Mouse (Mus musculus): ENCODE data around the gene A930017K11Rik. TPM values are rescaled to one million over a fixed set of nuclear protein-coding genes. Genes with fewer than 3 reads are reported as not detected.

Gene A930017K11Rik
- polyA plus RNA-seq, 1 experiment from 2014 or later = 0.09 TPM

- Histone ChIP-seq H3K4me3 (no peak overlapping the region), H3K36me3 (no peaks in the 10 kb centered on the region), H3K9ac (replicated peaks) (no peak overlapping the region), H3K27me3 (peaks cover 8% of the 10 kb centered on the region), H3K27ac (replicated peaks) (no peak overlapping the region), H3K9me3 (no peaks in the 10 kb centered on the region), H3K4me2 (replicated peaks) (no peak overlapping the region), H3K4me1 (peaks cover 14% of the 10 kb centered on the region)
- ATAC-seq (replicated peaks) = no peak
- WGBS = 60% methylated on average over 9 of the region's 9 CpGs
These were observed 6.7 kb downstream of the A930017K11Rik start for GRCm38 (mm10) chr17:25945517-25946155.

- Histone ChIP-seq H3K9ac (replicated peaks) (no peak within 1 kb of the TSS), H3K4me3 (no peak within 1 kb of the TSS), H3K27me3 (no peaks in the 10 kb centered on the region), H3K4me1 (peaks cover 20% of the 10 kb centered on the region), H3K9me3 (no peaks in the 10 kb centered on the region), H3K4me2 (replicated peaks) (no peak within 1 kb of the TSS), H3K36me3 (no peaks in the 10 kb centered on the region), H3K27ac (replicated peaks) (no peak within 1 kb of the TSS)
- no peak for ATAC-seq (replicated peaks)
- WGBS = 44% methylated on average over 6 of the region's 6 CpGs
These were observed 7.8 kb downstream of the A930017K11Rik start, which contains the start of the genes Pigq and Nhlrc4 for GRCm38 (mm10) chr17:25944366-25945163. Gene Pigq, minus strand, starts transcription at chr17:25944936. Gene Nhlrc4, minus strand, starts transcription at chr17:25944961.

GRCm38 (mm10) chr17:25943769-25944168 lies 8.6 kb downstream of the A930017K11Rik start:
- peaks cover 20% of the 10 kb centered on the region for H3K4me1 ChIP-seq
- no peaks in the 10 kb centered on the region for H3K36me3 ChIP-seq
- no peak overlapping the region for H3K27ac ChIP-seq (replicated peaks)
- H3K4me2 ChIP-seq (replicated peaks) = no peak overlapping the region
- no peak for ATAC-seq (replicated peaks)
- no peak overlapping the region for H3K9ac ChIP-seq (replicated peaks)
- H3K9me3 ChIP-seq = no peaks in the 10 kb centered on the region
- H3K4me3 ChIP-seq = no peak overlapping the region
- WGBS = 81% methylated on average over 9 of the region's 9 CpGs
- H3K27me3 ChIP-seq = no peaks in the 10 kb centered on the region

GRCm38 (mm10) chr17:25943221-25943620 lies 9.1 kb downstream of the A930017K11Rik start:
- Histone ChIP-seq H3K4me1 (peaks cover 20% of the 10 kb centered on the region), H3K27me3 (no peaks in the 10 kb centered on the region), H3K36me3 (no peaks in the 10 kb centered on the region), H3K9ac (replicated peaks) (no peak overlapping the region), H3K27ac (replicated peaks) (no peak overlapping the region), H3K4me3 (no peak overlapping the region), H3K4me2 (replicated peaks) (no peak overlapping the region), H3K9me3 (no peaks in the 10 kb centered on the region)
- WGBS = 75% methylated on average over 3 of the region's 3 CpGs
- ATAC-seq (replicated peaks) = no peak

GRCm38 (mm10) chr17:25942597-25943151 lies 9.7 kb downstream of the A930017K11Rik start:
- Histone ChIP-seq H3K27me3 (no peaks in the 10 kb centered on the region), H3K9ac (replicated peaks) (no peak overlapping the region), H3K27ac (replicated peaks) (no peak overlapping the region), H3K9me3 (no peaks in the 10 kb centered on the region), H3K36me3 (no peaks in the 10 kb centered on the region), H3K4me1 (peaks cover 20% of the 10 kb centered on the region), H3K4me3 (no peak overlapping the region), H3K4me2 (replicated peaks) (no peak overlapping the region)
- ATAC-seq (replicated peaks) = no peak
- WGBS = 90% methylated on average over 2 of the region's 2 CpGs

GRCm38 (mm10) chr17:25941511-25942241 lies 10.7 kb downstream of the A930017K11Rik start:
- Histone ChIP-seq H3K9me3 (no peaks in the 10 kb centered on the region), H3K4me3 (peak overlapping the region; percentile 81), H3K4me1 (peaks cover 20% of the 10 kb centered on the region), H3K36me3 (peaks cover 4% of the 10 kb centered on the region), H3K27me3 (no peaks in the 10 kb centered on the region), H3K27ac (replicated peaks) (peak overlapping the region; percentile 87), H3K4me2 (replicated peaks) (peak overlapping the region; percentile 84), H3K9ac (replicated peaks) (peak overlapping the region; percentile 95)
- ATAC-seq (replicated peaks) = peak; percentile 83
- 3% methylated on average over 54 of the region's 54 CpGs for WGBS

- Histone ChIP-seq H3K36me3 (peaks cover 53% of the 10 kb centered on the region), H3K27ac (replicated peaks) (no peak overlapping the region), H3K4me2 (replicated peaks) (no peak overlapping the region), H3K9me3 (no peaks in the 10 kb centered on the region), H3K27me3 (no peaks in the 10 kb centered on the region), H3K4me1 (no peaks in the 10 kb centered on the region), H3K4me3 (no peak overlapping the region), H3K9ac (replicated peaks) (no peak overlapping the region)
- ATAC-seq (replicated peaks) = no peak
- WGBS = 90% methylated on average over 1 of the region's 1 CpGs
These were observed 17.8 kb downstream of the A930017K11Rik start for GRCm38 (mm10) chr17:25934526-25934925.

- H3K4me2 ChIP-seq (replicated peaks) = no peak overlapping the region
- ATAC-seq (replicated peaks) = no peak
- H3K9ac ChIP-seq (replicated peaks) = no peak overlapping the region
- WGBS = 83% methylated on average over 2 of the region's 2 CpGs
- H3K36me3 ChIP-seq = peaks cover 11% of the 10 kb centered on the region
- H3K27ac ChIP-seq (replicated peaks) = no peak overlapping the region
- H3K4me3 ChIP-seq = no peak overlapping the region
- H3K4me1 ChIP-seq = peaks cover 5% of the 10 kb centered on the region; the same call in 1 of the 2 replicates
- H3K27me3 ChIP-seq = no peaks in the 10 kb centered on the region
- no peaks in the 10 kb centered on the region for H3K9me3 ChIP-seq
These were observed 27.0 kb downstream of the A930017K11Rik start for GRCm38 (mm10) chr17:25925348-25925747.

GRCm38 (mm10) chr17:25922120-25922519 lies 30.2 kb downstream of the A930017K11Rik start:
- H3K36me3 ChIP-seq = 0 out of 2 replicates have a peak, but pooled peaks cover 4% of the 10 kb centered on the region
- no peak overlapping the region for H3K4me3 ChIP-seq
- peaks cover 24% of the 10 kb centered on the region for H3K4me1 ChIP-seq
- H3K9me3 ChIP-seq = no peaks in the 10 kb centered on the region
- H3K27ac ChIP-seq (replicated peaks) = no peak overlapping the region
- H3K4me2 ChIP-seq (replicated peaks) = no peak overlapping the region
- no peak overlapping the region for H3K9ac ChIP-seq (replicated peaks)
- no peak for ATAC-seq (replicated peaks)
- WGBS = 74% methylated on average over 5 of the region's 5 CpGs
- no peaks in the 10 kb centered on the region for H3K27me3 ChIP-seq

GRCm38 (mm10) chr17:25919786-25920642 lies 32.4 kb downstream of the A930017K11Rik start:
- no peaks in the 10 kb centered on the region for H3K9me3 ChIP-seq
- 0 out of 2 replicates have a peak, but pooled peaks cover 6% of the 10 kb centered on the region for H3K36me3 ChIP-seq
- no peaks in the 10 kb centered on the region for H3K27me3 ChIP-seq
- WGBS = under 1% methylated on average over 40 of the region's 40 CpGs
- peak overlapping the region; percentile 96 for H3K27ac ChIP-seq (replicated peaks)
- H3K4me1 ChIP-seq = peaks cover 28% of the 10 kb centered on the region
- H3K4me2 ChIP-seq (replicated peaks) = peak overlapping the region; percentile 63
- peak; percentile 99 for ATAC-seq (replicated peaks)
- H3K4me3 ChIP-seq = peak overlapping the region; percentile 97
- H3K9ac ChIP-seq (replicated peaks) = peak overlapping the region; percentile 61

Measured in forebrain, embryonic 15.5 days (tissue).